Comparison of ENCODE assay signal across 8 mouse cellular contexts in the genomic region with DNA sequence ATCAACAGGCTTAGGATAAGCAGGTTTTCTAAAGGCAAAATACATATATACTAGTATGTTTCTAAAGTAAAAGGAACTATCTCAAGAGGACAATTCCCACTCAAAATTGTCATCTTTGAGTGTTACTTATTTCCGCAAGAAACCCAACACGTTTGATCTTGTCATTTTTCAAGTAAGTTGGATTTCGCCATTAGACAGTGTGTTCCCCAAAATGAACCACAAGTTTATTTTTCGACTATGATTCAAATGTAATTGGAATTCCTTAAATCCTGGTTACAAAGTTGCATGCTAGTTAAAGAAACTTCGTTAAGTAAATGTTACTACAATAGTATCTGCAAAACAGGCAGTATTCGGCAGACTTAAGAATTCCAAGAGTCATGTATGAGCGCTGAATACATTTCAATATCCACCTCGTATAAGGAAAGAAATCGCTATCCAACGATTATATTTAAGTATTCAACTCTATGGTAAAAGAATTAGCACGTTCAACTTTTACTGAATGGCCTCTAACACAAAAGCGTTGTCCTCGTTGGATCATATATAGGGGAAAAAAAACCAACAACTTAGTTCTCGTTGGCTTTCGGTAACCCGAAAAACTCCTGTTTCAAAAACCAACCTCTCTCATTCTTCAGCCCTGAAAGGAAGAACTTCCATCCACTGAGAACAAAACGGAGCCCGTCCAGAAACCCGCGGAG.
A peak's percentile ranks its signal among the peaks of the same experiment; 100 is the strongest.
DNase-seq lines count a peak whose midpoint lies in the region; ATAC-seq and TF ChIP-seq lines count a peak whose summit lies in the region.

No protein-coding gene starts in this region.

- no peaks in the 10 kb centered on the region for H3K27me3 ChIP-seq in embryonic facial prominence, embryonic 12.5 days
- no peaks in the 10 kb centered on the region for H3K27me3 ChIP-seq in intestine, embryonic 16.5 days (replicated peaks; ENCODE audit: control insufficient read depth, insufficient read depth, low read length)
- H3K27me3 ChIP-seq in neural tube, embryonic 14.5 days (ENCODE audit: control insufficient read depth, insufficient read depth, low read length) = no peaks in the 10 kb centered on the region

- DNase-seq in lung, adult 2 months = no peak
- no peak for DNase-seq in lung, postnatal 25 days (ENCODE audit: low spot score)
- no peak for DNase-seq in adrenal gland, postnatal 36 days
- no peak for DNase-seq in left cerebral cortex, adult 9 months (ENCODE audit: low spot score in 2 of 2)

- no peaks in the 10 kb centered on the region for H3K36me3 ChIP-seq in embryonic facial prominence, embryonic 12.5 days
- no peaks in the 10 kb centered on the region for H3K36me3 ChIP-seq in intestine, embryonic 16.5 days (ENCODE audit: control insufficient read depth, insufficient read depth, low read length)
- no peaks in the 10 kb centered on the region for H3K36me3 ChIP-seq in neural tube, embryonic 14.5 days (ENCODE audit: control insufficient read depth, insufficient read depth, low read length)

- H3K4me2 ChIP-seq in embryonic facial prominence, embryonic 12.5 days (replicated peaks) = peak overlapping the region; percentile 68
- H3K4me2 ChIP-seq in intestine, embryonic 16.5 days (ENCODE audit: low read depth, low read length) = peak overlapping the region; percentile 55
- peak overlapping the region; percentile 73 for H3K4me2 ChIP-seq in neural tube, embryonic 14.5 days (ENCODE audit: low read depth, low read length)

- no peak for TF ChIP-seq CTCF in lung, adult 2 months (IDR thresholded peaks at IDR 0.05; ENCODE audit: insufficient read depth, low read length)

- ATAC-seq in embryonic facial prominence, embryonic 12.5 days (ENCODE audit: insufficient number of reproducible peaks, insufficient read depth, low FRiP score, low TSS enrichment) = no peak
- ATAC-seq in intestine, embryonic 16.5 days = no peak
- ATAC-seq in neural tube, embryonic 14.5 days (ENCODE audit: low read depth) = no peak
- no peak for ATAC-seq in megakaryocyte progenitor cell, adult 5-6 weeks (replicated peaks; ENCODE audit: poor library complexity)

- peak overlapping the region; percentile 99 for H3K27ac ChIP-seq in embryonic facial prominence, embryonic 12.5 days
- peak overlapping the region; percentile 98 for H3K27ac ChIP-seq in intestine, embryonic 16.5 days (ENCODE audit: low read length)
- H3K27ac ChIP-seq in neural tube, embryonic 14.5 days (ENCODE audit: low read depth, low read length) = peak overlapping the region; percentile 99

- TF ChIP-seq POLR2A in lung, adult 2 months (IDR thresholded peaks at IDR 0.05; ENCODE audit: borderline replicate concordance, extremely low read depth, low read depth, low read length) = no peak

- H3K4me1 ChIP-seq in lung, adult 2 months (ENCODE audit: control insufficient read depth, insufficient read depth, low read length) = peaks cover 9% of the 10 kb centered on the region
- peaks cover 36% of the 10 kb centered on the region for H3K4me1 ChIP-seq in embryonic facial prominence, embryonic 12.5 days
- peaks cover 27% of the 10 kb centered on the region for H3K4me1 ChIP-seq in intestine, embryonic 16.5 days (ENCODE audit: control insufficient read depth, insufficient read depth, low read length)
- peaks cover 32% of the 10 kb centered on the region for H3K4me1 ChIP-seq in neural tube, embryonic 14.5 days (ENCODE audit: control insufficient read depth, insufficient read depth, low read length)

- 4% methylated on average over 20 of the region's 20 CpGs for WGBS in lung, adult 2 months
- WGBS in embryonic facial prominence, embryonic 12.5 days = 4% methylated on average over 20 of the region's 20 CpGs
- WGBS in intestine, embryonic 16.5 days = 2% methylated on average over 20 of the region's 20 CpGs
- 5% methylated on average over 20 of the region's 20 CpGs for WGBS in neural tube, embryonic 14.5 days

- H3K4me3 ChIP-seq in lung, adult 2 months (replicated peaks; ENCODE audit: extremely low read depth, low read depth, low read length) = peak overlapping the region; percentile 63
- peak overlapping the region; percentile 75 for H3K4me3 ChIP-seq in embryonic facial prominence, embryonic 12.5 days
- peak overlapping the region; percentile 84 for H3K4me3 ChIP-seq in intestine, embryonic 16.5 days (ENCODE audit: low read length)
- peak overlapping the region; percentile 87 for H3K4me3 ChIP-seq in neural tube, embryonic 14.5 days (ENCODE audit: low read depth, low read length)

- H3K9me3 ChIP-seq in embryonic facial prominence, embryonic 12.5 days = no peaks in the 10 kb centered on the region
- H3K9me3 ChIP-seq in intestine, embryonic 16.5 days (ENCODE audit: control insufficient read depth, low read length) = no peaks in the 10 kb centered on the region
- H3K9me3 ChIP-seq in neural tube, embryonic 14.5 days (ENCODE audit: control insufficient read depth, low read length) = no peaks in the 10 kb centered on the region

- H3K9ac ChIP-seq in embryonic facial prominence, embryonic 12.5 days = peak overlapping the region; percentile 91
- peak overlapping the region; percentile 87 for H3K9ac ChIP-seq in intestine, embryonic 16.5 days (ENCODE audit: low read depth, low read length)
- peak overlapping the region; percentile 97 for H3K9ac ChIP-seq in neural tube, embryonic 14.5 days (replicated peaks; ENCODE audit: low read depth, low read length)
